Mouse (Mus musculus): ENCODE measurements around the gene Max.

DNA sequence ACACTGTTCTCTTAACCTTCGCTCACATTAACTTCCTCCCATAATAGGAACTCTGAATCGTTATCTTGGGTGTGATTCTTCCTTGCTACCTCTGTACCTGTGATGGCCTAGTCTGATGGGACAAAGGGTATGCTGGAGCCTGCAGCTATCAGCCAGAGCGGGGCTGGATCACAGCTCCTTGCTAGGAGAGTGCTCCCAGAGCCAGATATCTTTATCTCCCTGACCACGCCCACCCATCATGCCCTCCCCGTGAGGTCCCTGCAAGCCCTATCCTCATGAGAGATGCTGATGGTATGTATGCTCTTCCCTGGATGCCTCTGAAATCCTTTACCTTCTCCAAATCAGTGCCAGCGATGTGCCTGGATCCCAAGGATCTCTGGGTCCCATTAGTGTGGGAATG lies 31.8 kb downstream of the Max start:
- TF ChIP-seq POLR2A (IDR thresholded peaks at IDR 0.05; ENCODE audit: low read depth, low read length) (no peak), CTCF (IDR thresholded peaks at IDR 0.05; ENCODE audit: extremely low read depth, insufficient read depth, insufficient read length, insufficient replicate concordance) (no peak)

Data from spleen, adult 2 months (tissue).